Mouse (Mus musculus) A20 (cell line): ENCODE measurements around the gene Ppp1r37.
A peak's percentile ranks its signal among the peaks of the same experiment; 100 is the strongest.

Experiments used
- DNase-seq: peaks from one replicate; pipeline ENCODE4 v3.0.0-alpha.2; 2011; ENCODE audit warnings: low read depth, low spot score

Gene Ppp1r37

DNA sequence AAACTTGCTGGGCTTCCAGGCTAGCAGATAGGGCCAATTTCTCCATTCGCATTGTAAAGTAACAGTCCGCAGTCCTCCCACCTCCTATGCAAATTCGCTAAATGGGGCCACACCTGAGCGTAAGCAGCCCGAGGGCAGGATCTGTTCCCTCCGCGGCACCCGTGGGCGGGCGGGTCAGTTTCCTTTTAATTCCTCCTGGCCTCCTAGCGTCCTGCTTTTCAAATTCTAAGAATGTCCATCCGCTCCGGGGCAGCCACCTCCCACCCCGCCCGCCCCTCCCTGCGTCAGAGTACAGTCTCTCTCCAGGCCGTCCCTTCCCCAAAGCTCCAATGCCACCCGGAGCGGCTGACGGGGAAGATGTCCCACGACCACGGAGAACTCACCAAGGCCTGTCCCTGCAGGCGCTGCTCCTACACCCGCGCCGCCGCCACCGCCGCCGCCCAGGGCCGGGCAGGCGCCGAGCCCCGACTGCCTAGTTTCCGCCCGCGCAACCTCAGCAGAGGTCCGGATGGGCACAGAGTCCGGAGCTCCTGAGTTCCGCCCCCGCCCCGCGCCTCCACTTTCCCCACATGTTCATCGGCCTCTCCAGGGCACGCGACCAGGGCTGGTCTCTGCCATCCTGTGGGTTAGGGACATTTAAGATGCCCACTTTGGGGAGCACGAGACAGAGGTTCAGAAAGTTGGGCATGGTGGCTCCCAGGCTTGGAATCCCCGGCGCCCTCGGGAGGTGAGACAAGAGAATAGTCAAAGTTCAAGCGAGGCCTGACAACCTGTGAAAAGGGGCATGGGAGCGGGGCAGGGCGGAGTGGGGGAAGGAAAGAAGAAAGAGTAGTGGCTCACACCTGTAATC lies 10.3 kb upstream of the Ppp1r37 start:
- peak; percentile 94 for DNase-seq

DNA sequence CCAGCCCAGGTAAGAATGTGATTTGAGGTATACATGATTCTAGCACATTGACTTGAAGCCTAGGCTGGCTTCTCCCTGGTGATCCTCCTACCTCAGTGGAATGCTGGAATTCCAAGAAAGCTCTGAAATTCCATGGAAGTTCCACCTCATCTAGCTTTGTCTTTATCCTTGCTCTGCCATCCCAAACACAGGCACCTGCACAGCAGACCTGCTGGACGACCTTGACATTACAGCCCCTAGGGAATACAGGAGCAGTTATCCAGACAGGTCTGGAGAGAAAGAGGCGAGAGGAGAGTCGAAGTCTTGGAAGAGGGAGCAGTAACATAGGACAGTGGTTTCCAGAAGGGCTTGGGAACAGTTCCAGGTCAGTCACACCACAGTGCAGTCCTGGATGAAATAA lies 6.8 kb upstream of the Ppp1r37 start:
- DNase-seq = no peak

DNA sequence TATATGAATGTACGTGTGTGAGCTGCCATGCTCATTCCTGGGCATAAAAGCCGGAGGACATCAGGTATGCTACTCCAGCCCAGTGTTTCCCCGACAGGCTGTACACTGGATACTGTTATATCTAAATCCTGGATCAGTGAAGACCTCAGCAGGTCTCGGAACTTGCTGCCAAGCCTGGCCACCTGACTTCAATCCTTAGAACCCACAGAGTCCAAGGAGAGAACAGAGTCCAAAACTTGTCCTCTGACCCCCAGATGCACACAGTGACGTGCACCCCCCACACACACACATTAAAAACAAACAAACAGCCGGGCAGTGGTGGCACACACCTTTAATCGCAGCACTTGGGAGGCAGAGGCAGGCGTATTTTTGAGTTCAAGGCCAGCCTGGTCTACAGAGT lies 4.5 kb upstream of the Ppp1r37 start:
- DNase-seq = no peak

DNA sequence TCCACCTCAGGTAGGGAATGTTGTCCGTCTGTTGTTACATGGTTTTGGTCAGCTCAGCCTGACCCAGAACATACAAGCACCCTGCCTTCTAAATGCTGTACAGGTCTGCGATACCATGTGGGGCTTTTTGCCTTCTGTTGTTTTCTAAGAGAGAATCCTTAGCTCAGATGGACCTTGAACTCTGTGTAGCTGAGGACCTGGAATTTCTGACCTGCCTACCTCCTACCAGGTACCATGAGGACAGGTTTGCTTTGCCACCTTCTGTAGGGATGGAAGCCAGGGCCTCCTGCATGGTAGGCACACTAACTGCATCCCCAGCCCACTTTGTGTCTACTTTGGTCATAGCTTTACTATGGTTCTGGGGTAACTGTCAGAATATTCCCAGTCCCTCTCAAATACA lies 2.9 kb upstream of the Ppp1r37 start:
- no peak for DNase-seq

DNA sequence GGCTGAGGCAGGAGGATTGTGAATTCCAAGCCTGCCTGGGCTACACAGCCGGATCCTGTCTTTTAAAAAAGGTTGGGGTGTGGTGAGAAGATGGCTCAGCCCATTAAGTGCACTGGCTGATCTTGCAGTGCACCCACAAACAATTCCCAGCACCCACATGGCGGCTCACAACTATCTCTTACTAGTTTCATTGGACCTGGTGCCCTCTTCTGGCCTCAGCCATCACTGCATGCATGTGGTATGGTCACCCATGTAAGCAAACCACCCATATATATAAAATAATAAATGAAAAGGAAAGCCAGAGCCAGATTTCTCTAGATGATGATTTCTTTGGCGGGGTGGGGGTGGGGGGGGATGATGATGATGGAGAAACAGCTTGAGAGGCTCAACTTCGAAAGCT lies 1.6 kb upstream of the Ppp1r37 start:
- DNase-seq = peak; percentile 47

DNA sequence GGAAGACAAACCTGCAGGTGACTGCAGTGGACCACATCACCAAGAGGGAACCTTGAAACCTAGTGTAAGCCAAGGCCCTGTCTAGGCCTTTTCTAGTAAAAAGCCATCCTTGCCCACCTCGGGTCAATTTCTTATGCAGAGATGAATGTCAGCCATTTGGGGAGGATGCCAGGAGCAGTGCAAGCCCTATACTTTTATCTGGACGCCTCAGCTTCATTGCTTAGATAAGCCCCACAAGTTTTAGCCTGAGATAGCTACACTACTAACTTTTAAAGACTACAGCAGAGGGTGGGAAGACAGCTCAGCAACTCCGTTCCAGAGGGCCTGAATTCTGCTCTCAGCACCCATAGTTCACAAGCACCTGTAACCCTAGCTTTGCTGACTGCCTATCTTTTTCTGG lies 1.0 kb upstream of the Ppp1r37 start:
- DNase-seq = no peak

DNA sequence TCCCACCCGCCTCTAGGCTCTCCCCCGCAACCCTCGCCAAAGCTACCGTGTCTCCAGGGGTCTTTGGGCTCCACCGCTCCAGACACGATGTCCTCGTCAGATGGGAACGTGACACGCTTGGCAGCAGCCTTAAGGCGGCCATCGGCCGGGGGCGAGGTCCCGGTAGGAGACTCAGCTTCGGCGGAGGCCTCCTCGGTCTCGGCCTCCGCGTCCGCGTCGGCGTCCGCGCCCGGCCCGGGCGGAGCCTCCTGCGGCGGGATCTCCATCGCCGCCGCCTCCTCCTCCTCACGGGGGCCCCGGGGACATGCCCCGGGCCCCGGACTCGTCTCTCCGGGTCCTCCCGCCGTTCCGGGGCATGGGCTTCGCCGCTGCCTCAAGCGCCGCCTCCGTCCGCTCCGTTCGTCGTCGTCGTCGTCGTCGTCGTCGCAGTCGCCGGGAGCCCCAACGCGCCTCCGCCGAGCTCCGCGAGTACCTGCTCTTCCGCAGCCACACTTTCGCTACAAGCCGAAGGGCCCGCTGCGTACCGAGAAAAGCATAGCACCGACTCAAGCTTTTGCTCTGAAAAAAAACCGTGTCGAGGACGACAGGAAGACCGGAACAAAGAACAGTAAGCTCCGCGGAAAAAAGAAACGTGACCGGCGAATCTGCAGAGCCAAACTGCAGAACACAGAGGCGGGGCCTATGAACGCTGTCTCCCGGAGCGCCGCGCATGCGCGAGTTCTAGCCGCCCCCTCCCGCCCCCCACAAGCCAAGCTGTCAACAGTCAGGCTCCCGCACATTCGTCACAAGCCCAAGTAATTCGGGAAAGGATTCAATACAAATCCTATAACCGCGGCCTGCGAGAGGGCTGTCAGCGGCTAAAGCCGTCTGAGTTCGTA lies 872 bp downstream of the Ppp1r37 start:
- DNase-seq = peak; percentile 97

DNA sequence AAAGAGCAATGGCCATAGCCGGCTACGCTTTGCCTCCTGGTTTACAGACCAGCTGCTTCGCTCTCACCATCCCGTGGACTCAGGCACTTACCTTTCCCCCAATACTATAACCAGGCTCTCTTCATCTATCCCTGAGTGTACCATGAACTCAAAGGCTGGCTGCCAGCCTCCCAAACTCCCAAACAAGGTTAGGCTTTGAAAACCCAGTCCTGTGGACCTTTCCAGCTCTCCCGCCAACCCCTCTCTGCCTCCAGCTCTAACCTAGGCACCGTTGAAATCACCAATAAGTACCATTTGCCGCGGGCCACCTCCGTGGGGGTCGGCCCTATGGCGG lies 1.5 kb downstream of the Ppp1r37 start:
- peak; percentile 43 for DNase-seq

DNA sequence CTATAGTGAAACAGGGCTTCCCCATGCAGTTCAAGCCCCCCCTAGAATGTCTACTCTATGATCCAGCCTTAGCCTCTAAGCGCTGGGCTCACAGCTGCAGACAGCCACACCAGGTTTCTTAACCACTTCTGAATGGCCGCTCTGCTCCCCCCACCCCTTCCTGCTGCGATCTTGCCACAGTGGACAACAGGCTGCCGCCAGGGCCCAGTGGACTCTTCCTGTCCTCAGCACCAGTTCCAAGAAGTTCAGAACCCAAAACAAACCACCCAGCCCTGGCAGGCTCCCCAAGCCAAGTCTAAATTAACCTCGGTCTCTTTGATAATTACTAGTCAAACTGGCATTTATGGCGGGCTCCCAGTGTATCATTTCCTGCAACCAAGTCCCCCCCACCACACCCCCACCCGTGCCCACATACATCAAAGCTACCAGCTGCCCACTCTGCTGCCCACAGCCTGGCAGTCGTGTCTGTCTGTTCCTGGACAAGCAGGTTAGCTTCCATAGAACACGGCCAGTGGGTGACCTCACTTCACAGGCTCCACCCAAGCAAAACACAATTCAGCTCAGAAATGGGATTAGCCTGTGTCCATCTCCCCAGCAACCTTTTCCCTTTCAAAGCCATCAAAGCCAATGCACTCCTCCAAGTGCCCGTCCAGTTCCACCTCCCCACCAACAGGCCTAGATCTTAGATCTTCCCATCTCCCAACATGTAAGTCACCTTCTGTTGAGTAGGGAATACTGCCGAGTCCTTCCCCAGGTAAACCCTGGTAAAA lies 2.2 kb downstream of the Ppp1r37 start:
- no peak for DNase-seq

DNA sequence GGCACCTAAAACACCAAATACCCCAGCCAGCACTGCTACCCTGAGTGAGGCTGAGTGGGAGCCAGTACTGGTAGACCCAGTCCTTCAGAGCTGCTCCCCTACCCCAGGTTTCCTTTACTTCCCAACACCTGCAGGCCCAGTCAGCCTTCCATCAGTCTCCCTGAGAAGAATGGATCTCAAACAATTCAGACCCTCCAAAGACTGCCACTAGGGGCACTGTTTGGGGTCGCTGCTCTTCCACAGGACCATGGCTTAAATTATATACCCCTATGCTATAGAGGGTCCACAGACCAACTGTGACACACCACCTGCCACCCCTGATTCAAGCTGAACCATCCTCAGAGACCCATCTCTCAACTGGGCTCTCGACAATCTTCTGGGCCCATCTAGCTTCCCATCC lies 3.9 kb downstream of the Ppp1r37 start:
- DNase-seq = no peak

DNA sequence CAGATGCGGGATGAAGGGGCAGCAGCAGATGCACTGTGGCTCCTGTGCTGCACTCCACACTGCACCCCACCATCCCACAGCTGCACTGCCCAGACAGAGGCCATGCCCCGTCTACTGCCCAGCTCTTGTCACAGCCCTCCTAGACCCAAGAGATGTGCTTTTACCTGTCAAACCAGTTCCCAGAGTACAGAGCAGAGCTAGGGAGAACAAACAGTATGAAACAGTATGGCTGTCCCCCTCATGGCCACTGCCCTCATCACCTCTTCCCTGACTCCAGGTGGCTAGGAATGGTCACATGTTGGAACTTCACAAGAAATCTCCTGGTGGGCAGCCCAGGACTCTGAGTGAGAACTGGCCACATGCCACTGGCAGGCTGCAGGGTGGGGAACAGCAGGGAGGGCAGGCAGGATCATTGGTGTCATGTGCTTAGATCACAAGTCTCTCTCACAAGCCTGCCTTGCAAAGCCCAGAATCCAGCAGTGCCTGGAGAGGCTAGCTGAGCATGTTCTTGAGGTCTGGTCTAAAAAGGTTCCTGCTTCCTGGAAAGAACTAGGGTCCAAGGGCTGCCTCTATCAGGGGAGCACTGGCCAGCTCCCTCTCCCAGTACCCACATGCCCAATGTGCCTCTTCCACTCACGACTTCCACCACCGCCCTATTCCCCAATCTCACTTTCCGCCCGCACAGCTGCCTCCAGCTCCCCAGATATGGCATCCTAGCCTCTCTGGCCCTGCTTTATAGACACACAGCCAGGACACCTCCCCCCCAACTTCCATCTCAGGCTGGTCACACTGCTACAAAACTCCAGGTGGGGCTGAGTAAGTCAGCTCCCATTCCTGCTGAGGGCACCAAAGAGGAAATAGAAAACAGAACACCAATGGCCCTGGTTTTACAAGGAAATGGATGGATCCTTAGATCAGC lies 4.6 kb downstream of the Ppp1r37 start:
- DNase-seq = no peak

DNA sequence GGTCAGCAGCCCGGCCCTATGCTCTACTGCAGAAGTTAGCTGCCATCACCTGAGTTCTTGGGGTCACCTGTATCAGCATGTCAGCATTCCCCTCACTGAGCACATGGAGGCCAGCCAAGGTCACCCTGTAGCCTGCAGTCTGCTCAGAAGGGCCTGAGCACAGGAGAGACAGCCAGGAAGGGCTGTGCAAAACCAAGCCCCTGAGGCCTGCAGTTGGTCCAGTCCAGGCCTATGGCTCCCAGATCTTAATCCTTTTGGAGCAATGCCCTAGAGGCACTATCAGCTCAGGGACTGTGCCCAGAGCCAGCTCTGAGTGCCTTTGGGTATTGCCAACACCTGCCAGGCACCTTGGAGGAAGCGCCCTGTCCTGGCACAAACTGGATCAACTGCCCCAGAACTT lies 5.8 kb downstream of the Ppp1r37 start:
- no peak for DNase-seq

DNA sequence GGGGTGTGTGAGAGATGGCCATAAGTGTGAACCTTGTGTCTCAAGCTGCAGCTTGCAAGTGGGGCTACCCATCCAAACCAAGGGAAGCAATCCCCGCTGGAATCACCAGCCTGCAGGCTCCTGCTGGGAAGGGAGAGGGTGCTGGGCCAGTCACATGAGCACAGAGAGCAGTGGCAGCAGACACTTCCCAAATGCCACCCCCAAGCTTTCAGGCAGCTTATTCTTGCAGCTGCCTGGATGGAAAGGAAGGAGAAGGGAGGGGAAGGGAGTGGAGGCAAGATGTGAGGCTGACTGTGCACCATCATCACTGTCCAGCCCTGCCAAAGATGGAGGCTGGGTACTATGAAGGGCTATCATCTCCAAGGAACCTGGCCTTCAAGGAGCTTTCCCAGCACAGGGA lies 8.7 kb downstream of the Ppp1r37 start:
- DNase-seq = no peak

DNA sequence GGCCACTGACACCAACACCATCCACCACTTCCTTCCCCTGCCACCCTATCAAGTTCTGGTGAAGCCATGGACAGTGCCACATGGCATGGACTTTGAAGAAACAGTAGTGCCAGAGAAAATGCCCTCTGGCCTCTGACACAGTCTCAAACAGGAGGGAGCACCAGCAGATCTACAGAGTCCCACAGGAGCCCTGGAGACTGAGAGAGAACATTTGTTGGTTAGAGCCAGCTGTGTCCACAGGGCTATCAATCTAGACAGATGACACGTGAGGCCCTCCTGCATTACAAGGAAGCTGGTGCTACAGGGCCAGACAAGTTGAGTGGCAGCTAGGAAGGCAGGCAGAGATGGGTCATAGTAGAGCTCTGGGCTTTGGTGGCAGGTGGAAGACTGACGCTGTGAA lies 10.4 kb downstream of the Ppp1r37 start:
- no peak for DNase-seq

DNA sequence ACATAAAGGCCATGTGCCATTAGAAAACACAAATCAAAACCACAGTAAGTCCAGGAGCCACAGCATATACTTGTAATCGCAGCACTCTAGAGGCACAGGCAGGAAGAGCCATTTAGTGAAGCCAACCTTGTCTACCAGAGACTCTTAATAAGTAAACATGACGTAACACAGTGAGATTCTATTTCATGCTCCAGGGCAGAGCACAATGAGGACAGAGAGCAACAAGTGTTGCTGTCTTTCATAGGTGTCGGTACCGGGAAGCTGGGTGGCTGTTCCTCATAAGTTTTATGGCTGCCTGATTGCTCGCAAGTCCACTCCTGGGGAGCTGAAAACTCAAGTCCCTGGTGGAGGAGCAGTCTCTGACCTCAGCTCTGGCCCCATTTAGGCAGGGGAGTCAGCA lies 11.2 kb downstream of the Ppp1r37 start:
- no peak for DNase-seq

DNA sequence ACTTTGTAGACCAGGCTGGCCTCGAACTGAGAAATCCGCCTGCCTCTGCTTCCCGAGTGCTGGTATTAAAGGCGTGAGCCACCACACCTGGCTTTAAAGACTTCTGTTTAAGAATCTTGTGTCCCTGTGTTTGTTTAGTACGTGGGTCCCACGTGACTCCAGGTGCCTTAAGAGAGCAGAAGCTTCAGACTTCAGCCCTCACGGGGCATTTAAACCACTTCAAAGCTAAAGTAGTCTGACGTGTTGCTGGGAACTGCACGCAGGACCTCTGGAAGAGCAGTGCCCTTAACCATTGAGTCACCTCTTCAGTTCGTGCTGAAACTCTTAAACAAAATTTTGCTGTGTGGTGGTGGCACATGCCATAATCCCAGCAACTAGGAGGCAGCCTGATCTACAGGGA lies 13.5 kb downstream of the Ppp1r37 start:
- DNase-seq = no peak

DNA sequence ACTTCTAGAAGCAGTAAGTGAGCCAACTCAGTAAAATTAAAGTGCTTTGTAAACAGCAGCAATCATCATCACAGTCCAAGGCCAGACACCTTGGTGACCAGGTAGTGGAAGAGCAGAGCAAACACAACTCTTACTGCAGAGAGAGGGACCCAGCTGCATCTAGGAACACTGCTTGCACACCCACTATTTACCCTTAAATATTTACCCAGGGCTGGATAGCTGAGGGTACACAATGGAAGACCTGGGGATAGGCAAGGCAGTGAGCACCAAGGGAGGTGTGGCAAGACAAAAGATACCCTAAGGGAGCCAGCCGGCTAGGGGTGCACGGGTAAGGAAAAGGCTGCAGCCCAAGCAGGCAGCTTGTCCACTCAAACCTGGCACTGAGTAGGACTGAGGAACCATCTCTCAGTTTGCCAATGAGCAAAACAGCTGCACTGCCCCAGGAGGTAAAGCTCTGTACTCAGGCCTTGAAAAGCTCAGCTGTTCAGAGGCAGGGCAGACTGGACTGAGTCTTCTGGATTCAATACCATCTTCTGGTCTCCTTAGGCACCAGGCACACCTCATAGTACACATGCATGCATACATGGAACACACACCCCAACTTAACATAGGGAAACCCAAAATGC lies 15.4 kb downstream of the Ppp1r37 start:
- DNase-seq = no peak

DNA sequence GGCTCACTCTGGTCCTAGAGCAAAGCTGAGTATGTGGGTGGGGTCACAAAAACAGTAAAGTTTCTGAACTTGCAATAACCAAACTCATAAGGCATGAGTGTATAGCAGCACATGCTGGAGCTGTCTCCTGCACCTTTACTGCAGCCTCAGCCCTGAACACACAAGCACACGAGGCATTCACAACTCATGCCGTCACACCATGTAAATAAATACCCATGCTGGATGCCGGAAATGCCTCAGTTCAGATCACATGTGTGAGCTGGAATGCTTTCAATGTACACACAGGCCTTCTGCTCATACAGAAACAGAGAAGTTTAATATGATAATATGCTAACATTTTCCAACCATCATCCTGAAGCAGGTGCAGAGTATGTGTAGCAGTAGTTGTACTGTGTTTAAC lies 16.9 kb downstream of the Ppp1r37 start:
- no peak for DNase-seq

DNA sequence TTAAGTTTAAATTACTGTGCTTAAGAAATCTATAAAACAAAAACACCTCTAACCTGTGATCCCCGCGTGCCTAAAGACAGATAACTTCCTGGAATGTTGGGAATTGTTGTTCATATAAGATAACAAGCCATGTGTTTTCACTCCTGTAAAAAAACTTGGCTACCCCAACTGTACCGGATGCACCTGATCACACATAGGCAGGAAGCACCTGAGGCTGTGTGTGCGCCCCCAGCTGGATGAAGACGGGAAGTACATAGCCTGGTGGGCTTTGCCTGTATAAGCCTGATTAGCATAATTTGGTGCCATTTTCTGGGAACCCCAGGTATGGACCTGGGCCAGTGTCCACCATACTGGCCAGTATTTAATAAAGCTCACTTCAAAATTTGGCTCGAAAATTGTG lies 19.3 kb downstream of the Ppp1r37 start:
- DNase-seq = peak; percentile 77

DNA sequence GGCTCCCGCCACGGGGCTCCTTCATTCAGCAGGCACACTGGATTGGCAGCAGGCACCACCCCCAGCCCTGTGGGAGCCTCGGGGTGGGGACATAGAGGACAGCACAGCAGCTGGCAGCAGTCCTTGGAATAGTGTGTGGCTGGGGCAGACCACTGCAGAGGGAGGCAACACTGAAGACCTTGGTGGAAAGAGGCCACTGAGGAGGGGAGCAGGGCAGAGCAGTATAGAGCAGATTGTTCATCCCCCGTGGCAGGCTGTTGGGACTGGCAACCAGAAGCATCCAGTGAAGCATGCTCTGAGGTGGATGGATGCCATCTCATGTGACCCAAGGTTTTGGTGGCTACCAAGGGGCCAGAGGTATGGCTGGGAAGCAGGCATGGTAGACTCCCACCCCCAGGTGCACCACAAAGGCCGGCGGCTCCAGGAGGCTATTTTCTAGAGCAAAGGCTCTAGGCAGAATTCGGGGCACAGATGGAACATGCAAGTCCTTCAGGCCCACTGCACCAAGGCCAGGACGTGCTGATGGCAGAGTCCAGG lies 20.7 kb downstream of the Ppp1r37 start:
- DNase-seq = no peak
